Mouse (Mus musculus) megakaryocyte-erythroid progenitor cell, adult 5-6 weeks (primary cell): ENCODE results near the gene Mafg. TPM values are rescaled to one million over a fixed set of nuclear protein-coding genes. Genes with fewer than 3 reads are reported as not detected.
"Not testable (repeated sequence)": the region's sequence is repeated elsewhere in the genome, so short reads cannot be mapped to it uniquely, and the experiment has no call there.

Experiments used
- ATAC-seq: replicated peaks from 2 replicates; pipeline ENCODE4 v1.8.0; 2016; ENCODE audit warnings: mild to moderate bottlenecking, inconsistent platforms; ENCODE audit not compliant: severe bottlenecking, poor library complexity, low FRiP score, low TSS enrichment
- total RNA-seq, 2 experiments: library from RNA; stranded (forward) in 1 of 2; stranded (reverse) in 1 of 2; fragments of 200-1000, 215-1000 nt in 1 of 2; fragments of >200 nt in 1 of 2; fragmentation: Nextera tagmentation in 1 of 2; gene quantifications; 2 replicates each; pipeline ENCODE4 v1.2.3; 2014 to 2017

The Mafg gene
- total RNA-seq (2014; fragmentation: Nextera tagmentation): 26.0 and 31.6 TPM in 2 replicates
- total RNA-seq (2017): 11.7 and 12.2 TPM in 2 replicates

DNA sequence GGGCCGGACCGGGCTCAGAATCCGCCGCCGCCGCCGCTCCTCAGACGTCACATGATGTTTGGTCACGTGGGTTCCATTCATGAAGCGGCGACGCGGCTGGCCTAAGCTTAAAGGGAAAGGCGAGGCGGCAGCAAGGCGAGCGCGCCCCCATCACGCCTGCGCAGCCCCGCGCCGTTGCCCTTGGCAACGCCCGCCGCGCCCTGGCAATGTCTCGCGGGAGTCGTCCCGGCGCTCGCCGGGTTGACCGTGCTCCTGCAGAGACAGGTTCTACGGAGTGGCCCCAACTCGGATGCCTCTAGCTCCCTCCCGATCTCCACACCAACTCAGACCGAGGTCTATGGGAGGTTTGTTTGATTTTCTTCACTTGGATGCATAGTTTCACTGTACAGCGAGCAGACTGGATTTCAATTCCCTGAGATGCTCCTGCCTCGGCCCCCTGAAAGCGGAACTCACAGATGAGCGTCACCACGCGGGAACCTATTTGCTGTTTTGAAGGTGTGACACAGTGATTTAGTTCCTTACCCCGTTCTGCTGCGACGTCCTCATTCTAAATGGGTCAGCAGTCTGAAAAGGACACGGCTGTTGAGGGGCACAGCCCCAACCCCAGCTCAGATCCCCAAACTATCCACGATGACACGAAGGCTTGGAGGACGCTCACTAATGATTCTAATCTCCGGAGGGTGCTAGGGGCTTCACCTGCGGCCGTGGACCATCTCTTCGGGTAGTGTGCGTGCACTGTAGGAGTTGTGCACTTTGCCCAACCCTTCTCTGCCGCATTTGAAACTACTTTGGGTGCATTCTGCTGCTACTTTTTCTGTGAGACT lies at the start of gene Mafg:
Gene Mafg, minus strand, starts transcription at position 81 of the 824 bp plus-strand sequence.
- peak; percentile 52 for ATAC-seq

DNA sequence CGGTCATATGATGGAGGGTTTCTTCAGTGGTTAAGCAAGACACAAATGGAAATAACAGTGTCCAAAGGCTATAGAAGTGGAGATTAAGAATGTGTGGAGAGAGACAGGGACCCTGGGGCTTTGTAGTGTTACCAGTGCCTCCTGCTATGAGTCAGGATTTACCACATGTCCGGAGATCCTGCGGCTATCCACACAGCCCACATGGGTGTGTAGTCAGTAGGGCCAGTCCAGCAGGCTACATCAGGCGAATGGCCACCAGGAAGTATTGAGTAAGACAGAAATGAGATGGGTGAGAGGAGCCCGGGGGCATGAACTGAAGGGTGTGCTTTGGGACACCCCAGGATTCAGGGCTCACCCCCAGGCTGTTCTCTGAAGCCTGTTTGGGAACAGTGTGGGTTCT lies 49.3 kb upstream of the Mafg start:
- no peak for ATAC-seq

DNA sequence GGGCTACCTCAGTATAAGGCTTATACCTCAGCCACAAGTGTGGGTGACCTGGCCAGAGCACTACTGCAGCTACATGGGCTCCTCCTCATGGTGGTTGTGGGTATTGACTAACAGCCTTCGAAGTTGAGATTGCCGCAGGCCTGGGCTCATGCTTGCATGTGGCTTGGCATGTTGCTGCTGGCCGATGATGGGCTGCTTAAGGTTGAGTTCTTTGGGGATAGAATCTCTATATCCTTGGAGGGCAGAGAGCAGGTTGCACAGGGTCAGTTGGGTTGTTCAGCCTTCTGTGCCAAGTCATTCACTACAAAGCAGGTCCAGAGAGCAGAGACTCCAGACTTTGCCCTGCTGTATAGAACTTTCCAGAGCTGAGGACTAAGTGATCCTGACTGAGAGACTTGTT lies 46.5 kb upstream of the Mafg start:
- peak; percentile 80 for ATAC-seq

DNA sequence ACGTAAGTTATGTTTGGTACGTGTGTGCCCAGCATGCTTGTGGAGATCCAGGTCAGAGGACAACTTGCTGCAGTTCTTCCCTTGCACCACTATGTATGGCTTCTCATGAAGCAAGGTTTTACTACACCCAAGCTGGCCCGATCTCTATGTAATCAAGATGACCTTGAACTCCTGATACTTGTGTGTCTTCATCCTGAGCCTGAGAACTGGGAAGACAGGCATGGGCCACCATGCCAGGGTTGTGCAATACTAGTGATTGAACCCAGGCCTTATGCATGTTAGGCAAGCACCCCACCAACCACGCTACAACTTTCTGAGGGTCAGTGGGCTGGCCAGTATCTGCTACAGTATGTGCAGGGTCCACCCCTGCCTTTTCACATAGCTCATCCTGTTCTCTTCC lies 43.6 kb upstream of the Mafg start:
- ATAC-seq: no peak

DNA sequence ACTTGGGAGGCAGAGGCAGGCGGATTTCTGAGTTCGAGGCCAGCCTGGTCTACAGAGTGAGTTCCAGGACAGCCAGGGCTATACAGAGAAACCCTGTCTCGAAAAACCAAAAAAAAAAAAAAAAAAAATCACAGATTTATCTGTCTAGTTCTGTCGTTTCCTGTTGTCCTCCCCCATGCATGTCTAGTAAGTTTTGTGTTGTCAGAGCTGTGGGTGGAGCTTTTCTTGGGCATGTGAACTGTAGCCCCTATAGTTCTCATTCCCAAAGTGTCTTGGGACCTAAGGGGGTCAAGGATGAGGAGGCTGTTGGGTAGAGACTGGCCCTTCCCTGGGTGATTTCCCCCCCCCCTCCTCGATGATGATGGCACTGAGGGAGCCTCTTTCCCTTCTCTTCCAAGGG lies 42.5 kb upstream of the Mafg start:
- ATAC-seq: not testable (repeated sequence)

DNA sequence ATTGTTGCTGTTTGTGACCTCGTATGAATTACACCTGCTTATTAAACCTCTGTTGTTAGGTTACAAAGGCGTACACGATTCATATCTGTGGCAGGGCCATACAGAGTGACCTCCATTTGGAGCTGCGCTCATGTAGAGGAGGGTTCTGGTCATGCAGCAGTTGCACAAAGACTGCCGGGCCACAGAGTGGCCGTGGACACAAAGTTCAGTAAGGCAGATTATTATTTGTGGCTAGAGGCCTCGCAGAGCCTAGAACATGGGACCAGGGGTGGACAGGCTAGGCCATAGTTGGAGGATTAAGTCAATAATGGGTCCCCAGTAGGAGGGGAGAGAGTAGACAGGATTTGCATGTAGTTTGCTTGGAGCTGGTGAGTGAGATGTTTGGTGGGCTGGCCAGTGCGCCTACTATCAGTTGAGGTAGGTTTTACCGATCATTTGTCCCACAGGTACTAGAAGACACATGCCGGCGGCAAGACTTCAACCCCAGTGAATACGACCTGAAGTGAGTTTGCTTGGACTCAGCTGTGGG lies 40.3 kb upstream of the Mafg start:
- ATAC-seq: peak; percentile 36

DNA sequence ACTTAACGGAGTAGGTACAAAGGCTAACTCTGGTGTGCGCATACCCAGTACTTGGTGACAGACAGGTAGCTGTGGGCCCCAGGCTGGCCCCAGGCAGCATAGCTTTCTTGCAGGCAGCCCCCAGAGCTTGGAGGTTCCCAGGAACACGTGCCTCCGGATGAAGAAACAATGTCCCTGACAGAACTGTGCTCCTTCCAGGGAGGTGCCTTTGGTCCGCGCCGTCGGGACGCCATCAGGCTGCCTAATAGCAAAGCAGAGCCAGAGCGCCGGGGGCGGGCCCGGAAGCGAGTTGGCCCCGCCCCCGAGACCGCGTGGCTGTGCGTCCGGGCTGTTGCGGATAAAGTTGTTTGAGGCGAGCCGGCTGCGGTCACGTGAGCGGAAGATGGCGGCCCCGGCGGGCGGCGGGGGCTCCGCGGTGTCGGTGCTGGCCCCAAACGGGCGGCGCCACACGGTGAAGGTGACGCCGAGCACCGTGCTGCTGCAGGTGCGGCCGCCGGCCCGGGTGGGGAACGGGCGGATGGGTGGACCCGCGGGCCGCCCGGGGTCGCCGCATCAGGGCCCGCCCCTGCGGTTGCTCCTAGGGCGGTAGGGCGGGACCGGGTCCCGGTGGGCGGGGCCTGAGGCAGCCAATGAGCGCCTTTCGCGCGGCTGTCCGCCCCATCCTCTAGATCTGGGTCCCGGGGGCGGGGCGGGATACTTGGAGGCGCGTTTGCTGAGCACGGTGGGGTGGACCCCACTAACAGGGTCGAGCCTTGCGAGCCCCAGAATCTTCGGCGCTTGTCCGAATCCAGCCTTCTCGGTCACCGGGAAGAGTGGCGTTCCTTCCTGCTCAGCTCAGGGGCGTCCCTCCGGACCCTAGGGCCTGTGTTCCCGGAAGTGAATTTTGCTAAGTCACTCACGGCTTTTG lies 39.5 kb upstream of the Mafg start, which contains the start of gene Aspscr1:
Gene Aspscr1, plus strand, starts transcription at position 287 of the 907 bp plus-strand sequence.
- peak; percentile 95 for ATAC-seq

DNA sequence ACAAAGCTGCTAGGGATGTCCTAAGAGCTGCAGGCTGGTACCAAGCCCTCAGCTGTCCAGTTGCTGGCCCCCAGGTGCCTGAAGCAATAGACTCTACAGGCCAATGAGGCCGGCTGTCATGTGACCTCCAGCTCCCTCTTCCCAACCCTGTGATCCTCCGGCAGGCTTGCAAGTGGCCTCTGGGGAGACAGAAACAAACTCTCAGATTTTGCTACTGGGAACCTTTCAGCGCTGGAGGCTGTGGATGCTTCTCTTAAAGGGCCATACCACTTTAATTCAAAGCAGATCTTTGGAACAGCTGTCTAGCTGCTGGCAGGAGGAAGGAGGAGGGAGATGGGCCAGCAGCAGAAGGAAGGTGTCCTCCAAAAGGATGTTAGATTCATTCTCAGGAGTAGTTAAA lies 33.2 kb upstream of the Mafg start:
- ATAC-seq: no peak

DNA sequence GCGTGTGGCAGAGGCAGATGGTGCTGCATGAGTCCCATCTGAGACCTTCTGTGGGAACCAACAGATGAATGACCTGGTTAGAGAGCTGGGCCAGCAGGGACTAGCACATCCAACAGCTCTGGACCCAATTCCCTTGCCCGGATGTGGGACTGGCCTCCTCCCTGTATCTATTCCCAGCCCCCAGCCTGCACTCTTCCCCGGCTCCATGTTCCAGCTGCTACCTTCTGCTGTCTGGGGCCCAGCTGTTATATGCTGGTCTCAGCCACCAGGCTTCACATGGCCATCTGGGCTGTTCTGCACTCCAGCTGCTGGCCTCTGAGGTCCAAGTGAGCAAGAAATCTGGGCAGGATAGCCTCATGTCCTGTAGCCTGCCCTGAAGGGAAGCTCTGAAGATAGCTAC lies 32.0 kb upstream of the Mafg start:
- no peak for ATAC-seq

DNA sequence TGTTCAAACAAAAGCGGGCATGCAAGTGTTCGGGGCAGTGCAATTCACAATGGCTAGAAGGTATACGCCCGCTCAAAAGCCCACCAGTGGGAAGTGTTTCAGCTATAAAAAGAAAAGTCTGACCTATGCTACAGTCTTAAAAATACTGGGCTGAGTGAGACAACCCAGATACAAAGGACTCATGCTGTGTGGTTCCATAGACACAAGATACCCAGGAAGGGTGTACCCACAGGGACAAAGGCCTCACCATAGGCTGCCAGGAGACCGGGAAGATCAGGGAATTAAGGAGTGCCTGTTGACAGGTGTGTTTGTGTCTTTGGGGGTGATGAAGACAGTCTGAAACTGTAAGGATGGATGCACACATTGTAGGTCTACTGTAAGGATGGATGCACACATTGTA lies 30.3 kb upstream of the Mafg start:
- no peak for ATAC-seq

DNA sequence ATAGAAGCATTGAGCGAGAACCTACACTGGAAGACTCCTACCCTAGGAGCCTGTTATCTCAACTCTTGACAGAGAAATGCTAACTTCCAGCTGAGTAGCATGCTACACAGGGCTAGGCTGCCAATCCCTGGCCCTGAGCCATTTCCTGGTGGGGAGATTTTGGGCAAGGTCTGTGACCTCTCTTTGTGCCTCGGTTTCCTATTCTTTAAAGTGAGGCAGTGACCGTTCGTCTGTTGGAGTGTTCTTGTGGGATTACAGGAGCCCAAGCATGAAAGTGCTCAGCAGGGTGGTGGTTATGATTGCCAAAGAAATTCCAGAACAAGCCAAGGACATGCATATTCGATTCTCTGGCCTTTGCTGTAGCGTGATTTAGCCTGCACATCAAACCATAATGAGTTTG lies 29.4 kb upstream of the Mafg start:
- no peak for ATAC-seq

DNA sequence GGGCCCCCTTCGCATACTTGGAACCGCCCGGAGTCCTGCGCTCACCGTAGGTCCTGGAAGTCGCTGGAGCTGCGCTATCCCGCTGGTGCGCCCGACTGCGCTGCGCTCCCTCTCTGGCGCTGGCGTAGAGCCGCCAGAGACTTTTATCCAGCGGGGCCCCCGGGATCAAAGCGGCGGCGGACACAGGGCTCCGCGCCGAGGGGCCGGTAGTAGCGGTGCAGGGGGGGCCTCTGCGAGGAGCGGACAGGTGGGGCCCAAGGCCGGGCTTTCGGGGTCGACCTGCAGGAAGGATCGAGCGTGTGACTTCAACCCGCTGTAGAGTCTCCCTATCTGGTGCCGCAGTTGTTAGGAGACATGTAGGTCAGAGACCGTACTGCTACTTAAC lies 27.7 kb upstream of the Mafg start, which contains the start of gene Notum:
Gene Notum, minus strand, starts transcription at position 100 of the 385 bp plus-strand sequence.
- ATAC-seq: no peak

DNA sequence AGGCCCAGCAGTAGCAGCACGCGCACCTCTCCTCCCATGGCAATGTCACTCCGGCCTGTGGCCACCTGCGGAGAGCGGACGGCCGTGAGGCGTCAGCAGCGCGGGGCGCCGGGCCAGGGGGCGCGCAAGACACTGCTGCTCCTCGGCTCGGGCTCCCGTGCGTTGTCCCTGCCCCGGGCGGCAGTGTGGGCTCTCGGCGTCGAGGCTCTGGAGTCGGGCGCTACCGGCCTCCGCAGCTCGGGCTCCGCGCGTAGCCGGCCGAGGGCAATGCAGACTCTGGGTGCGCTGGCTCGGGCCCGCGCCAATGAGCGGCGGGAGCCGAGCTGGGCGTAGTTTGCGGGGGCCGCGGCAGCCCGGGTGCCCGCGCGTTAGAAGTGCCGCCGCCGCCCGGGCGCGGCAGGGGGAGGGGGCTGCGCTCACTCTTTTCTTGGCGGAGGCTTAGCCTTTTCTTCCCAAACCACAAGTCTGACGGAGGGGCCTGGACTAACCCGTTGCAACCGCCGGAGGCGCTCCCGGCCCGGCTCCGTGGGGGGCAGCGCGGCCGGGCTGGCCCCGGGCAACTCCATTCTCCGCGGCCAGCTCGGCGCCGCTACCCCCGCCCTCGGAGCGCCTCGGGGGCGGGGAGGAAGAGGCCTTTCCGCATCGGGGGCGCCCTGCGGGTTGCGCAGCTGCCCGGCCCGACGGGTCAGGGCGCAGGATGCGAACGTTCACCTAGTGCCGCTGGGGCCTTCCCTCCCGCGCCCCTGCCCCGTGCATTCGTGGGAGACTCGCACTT lies 27.1 kb upstream of the Mafg start:
- ATAC-seq: no peak

DNA sequence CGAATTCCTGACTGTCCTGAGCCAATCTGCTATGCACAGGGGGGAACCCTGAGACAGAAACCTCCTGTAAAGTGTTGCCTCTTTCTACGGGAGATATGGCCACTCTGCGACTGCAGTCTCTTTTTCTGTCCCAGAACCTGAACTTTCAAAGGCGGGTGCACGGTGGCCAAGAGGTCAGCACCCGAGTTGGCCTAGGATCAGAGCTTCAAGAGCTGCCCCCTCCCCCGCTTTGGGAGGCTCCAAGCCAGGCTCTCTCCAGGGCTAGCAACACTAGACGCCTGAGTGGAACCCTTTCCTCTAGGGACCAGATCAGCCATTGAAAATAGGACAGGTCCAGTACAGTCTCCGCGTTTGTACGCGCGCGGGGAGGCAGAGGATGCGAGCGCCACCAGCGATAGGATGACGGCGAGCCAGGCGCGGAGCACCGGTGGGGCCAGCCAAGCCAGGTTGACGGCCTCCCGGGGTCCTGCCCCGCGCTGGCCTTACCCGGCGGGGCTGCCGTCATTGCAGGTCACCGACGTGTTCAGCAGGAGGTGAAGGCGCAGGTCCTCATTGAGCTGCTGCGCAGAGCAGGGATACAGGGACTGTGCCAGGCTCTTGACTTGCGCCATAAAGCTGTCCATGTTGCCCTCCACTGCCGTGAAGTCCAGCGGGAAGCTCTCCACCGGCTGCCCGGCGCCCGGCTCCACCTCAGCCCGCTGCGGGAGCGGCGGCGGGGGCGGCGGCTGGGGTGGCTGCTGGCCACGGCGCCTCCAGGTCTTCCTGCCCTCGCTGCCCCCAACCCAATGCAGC lies 26.3 kb upstream of the Mafg start:
- no peak for ATAC-seq

DNA sequence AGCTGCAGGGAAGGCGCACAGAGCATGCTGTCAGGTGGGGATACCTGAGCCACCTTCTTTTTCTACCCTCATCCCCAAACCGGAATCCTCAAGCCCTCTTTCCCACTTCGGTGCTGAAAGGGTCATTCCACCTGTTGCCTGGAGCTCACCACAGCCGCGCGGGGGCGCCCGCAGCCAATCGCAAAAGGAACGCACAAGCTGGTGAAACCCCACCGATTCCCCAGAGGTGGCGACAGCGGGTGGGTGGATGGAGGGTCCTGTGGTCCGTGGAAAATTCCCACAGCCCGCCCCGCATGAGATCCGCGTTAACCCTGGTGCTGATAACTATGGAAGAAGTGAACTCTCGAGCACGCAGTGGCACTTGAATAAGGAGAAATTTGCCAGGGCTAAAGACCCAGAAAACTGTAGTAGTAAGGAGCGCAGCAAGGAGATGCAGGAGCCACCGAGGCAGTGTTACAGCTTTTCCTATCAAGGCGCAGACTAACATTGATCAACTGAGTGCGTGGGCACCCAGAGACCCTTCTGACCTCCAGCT lies 25.5 kb upstream of the Mafg start:
- ATAC-seq: peak; percentile 68

DNA sequence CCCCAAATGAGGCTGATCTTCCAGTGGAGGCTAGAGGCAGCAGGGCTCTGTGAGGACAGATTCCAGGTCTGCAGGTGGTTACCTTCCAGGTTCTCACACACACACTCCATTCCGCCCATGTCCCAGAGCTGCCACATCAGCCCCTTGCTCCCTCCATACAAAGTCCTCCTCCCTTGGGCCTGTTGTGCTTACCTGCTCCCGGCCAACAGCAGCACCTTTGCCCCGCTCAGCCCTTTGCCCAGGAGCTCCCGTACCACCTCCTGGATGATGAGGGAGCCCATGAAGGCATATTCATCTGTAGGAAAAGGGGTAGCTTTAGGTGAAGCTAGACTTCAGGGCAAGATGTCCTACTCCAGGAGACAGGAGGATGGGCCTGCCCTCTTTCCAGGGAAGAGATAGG lies 23.9 kb upstream of the Mafg start:
- no peak for ATAC-seq

DNA sequence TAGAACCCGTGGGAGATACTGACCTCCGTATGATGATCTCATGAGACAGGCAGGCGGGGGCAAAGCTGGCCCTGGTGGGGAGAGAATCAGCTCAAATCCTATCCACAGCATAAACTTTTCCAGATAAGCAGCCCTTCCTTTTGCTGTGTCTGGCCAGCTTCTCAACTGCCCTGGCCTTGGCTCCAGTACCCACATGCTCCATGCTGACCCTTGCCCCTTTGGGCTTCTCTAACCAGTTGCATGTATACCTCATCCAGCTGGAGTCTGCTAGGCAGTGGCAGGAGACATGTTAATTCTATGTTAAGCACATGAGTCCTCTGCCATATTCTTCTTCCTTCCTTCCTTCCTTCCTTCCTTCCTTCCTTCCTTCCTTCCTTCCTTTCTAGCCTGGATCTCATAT lies 21.3 kb upstream of the Mafg start:
- no peak for ATAC-seq

DNA sequence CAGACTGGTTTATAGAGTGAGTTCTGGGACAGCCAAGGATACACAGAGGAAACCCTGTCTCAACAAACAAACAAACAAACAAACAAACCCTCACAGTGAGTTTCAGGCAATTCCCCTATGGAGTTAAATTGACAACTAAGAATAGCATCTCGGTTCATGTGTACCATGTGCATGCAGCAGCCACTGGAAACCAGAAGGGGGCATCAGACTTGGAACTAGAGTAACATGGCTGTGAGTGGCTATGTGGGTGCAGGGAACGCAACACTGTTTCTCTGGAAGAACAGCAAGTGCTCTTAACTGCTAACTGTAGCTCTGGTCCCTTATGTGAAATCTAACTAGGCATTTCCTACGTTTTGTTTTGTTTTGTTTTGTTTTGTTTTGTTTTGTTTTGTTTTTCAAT lies 18.5 kb upstream of the Mafg start:
- no peak for ATAC-seq
